Mouse (Mus musculus) heart, postnatal 0 days (tissue): Measurements from ENCODE around the gene Pam.

ENCODE experiments used
- CTCF ChIP-seq: IDR thresholded peaks from 2 replicates; pipeline ENCODE4 v1.5.1; 2016; ENCODE audit warnings: antibody characterized with exemption, control low read depth, low read depth
- EP300 ChIP-seq: IDR thresholded peaks from 2 replicates; pipeline ENCODE4 v1.6.1; 2016; ENCODE audit warnings: antibody characterized with exemption, low read depth

GRCm38 (mm10) chr1:98052775-98053174 is 42.7 kb downstream of the Pam start:
- TF ChIP-seq CTCF: no peak
- no peak for TF ChIP-seq EP300
